Mouse (Mus musculus) liver, embryonic 16.5 days (tissue): ENCODE measurements around the gene Tmem255a. TPM values are rescaled to one million over a fixed set of nuclear protein-coding genes. Genes with fewer than 3 reads are reported as not detected.

ENCODE experiments used
- microRNA-seq: library from miRNA; unstranded; fragments of <30 nt; microRNA quantifications from one replicate; pipeline ENCODE4, GENCODE M21; 2016
- polyA plus RNA-seq: library from polyadenylated mRNA; unstranded; fragments of >200 nt; fragmentation: Nextera tagmentation; extraction: Ambion mirVana; gene quantifications from 2 replicates; pipeline ENCODE4 v1.2.1, GENCODE M21; 2015

Gene Tmem255a
- polyA plus RNA-seq, 1 experiment from 2014 or later, result 2.3 TPM

Small RNAs within 50 kb of the gene (microRNA-seq; reads per million reads assigned to microRNA genes)
- gene Mir3110, result not detected

Other genes starting within 250 kb of the Tmem255a start
- gene Btg1-ps1, start 233.6 kb downstream of the Tmem255a start, polyA plus RNA-seq, result not detected in 2 replicates
- not detected in 2 replicates for gene Btg1-ps2, start 209.3 kb downstream of the Tmem255a start, polyA plus RNA-seq
- gene Rhox10, start 186.0 kb downstream of the Tmem255a start, polyA plus RNA-seq, result not detected in 2 replicates
- gene Rhox11, start 167.3 kb downstream of the Tmem255a start, polyA plus RNA-seq, result not detected in 2 replicates
- gene Rhox12, start 141.5 kb downstream of the Tmem255a start, polyA plus RNA-seq, result not detected in 2 replicates
- gene Rhox13, start 131.2 kb downstream of the Tmem255a start, polyA plus RNA-seq, result not detected in 2 replicates
- gene Zbtb33, start 62.6 kb downstream of the Tmem255a start, polyA plus RNA-seq, result 0.79 and 0.98 TPM in 2 replicates
- 1.1 and 2.8 TPM in 2 replicates for gene Atp1b4, start 63.7 kb upstream of the Tmem255a start, polyA plus RNA-seq
- gene Lamp2, start 204.0 kb upstream of the Tmem255a start, polyA plus RNA-seq, result 87.1 and 95.1 TPM in 2 replicates